Mouse (Mus musculus) lung, postnatal 0 days (tissue): ENCODE measurements at regions not wholly inside any gene's neighbourhood (a gene's known extent, or its start where the extent isn't known, plus 50 kb on each side); places are given as distances from the start of the nearest gene placed in this dataset.
A peak's percentile ranks its signal among the peaks of the same experiment; 100 is the strongest.

Experiments
- ATAC-seq: fragments of 200-750 bp; cut with Nextera tagmentation; 2 replicates; pipeline ENCODE4 v1.8.0; 2017; ENCODE audit warnings: moderate library complexity
- DNase-seq: peaks from one replicate; pipeline ENCODE4 v3.0.0-alpha.2; 2016; ENCODE audit warnings: low spot score
- H3K27ac ChIP-seq: fragments of 300-500 bp; sonication (generic); 2 replicates; pipeline ENCODE4 v1.5.1; 2014; ENCODE audit warnings: antibody characterized with exemption, mild to moderate bottlenecking, low read length, mixed read lengths
- H3K27me3 ChIP-seq: fragments of 300-500 bp; sonication (generic); replicated peaks from 2 replicates; pipeline ENCODE4 v1.6.1; 2014; ENCODE audit warnings: low read length, mixed read lengths; ENCODE audit not compliant: insufficient read depth
- H3K36me3 ChIP-seq: fragments of 300-500 bp; sonication (generic); 2 replicates; pipeline ENCODE4 v1.6.1; 2014; ENCODE audit warnings: low read length, mixed read lengths; ENCODE audit not compliant: insufficient read depth
- H3K4me1 ChIP-seq: fragments of 300-500 bp; sonication (generic); 2 replicates; pipeline ENCODE4 v1.6.1; 2014; ENCODE audit warnings: antibody characterized with exemption, low read depth, low read length, mixed read lengths; ENCODE audit not compliant: insufficient read depth
- H3K4me2 ChIP-seq: fragments of 300-500 bp; sonication (generic); replicated peaks from 2 replicates; pipeline ENCODE4 v1.6.1; 2014; ENCODE audit warnings: low read depth, mild to moderate bottlenecking, low read length, moderate library complexity, mixed read lengths
- H3K4me3 ChIP-seq: fragments of 300-500 bp; sonication (generic); 2 replicates; pipeline ENCODE4 v1.5.1; 2014; ENCODE audit warnings: low read depth, low read length
- H3K9ac ChIP-seq: fragments of 300-500 bp; sonication (generic); replicated peaks from 2 replicates; pipeline ENCODE4 v1.6.1; 2014; ENCODE audit warnings: low read depth, mild to moderate bottlenecking
- H3K9me3 ChIP-seq: fragments of 300-500 bp; sonication (generic); 2 replicates; pipeline ENCODE4 v1.6.1; 2016; ENCODE audit warnings: low read length, mixed read lengths
- CTCF ChIP-seq: IDR thresholded peaks from 2 replicates; pipeline ENCODE4 v1.5.1; 2016; ENCODE audit warnings: antibody characterized with exemption, mild to moderate bottlenecking
- EP300 ChIP-seq: IDR thresholded peaks from 2 replicates; pipeline ENCODE4 v1.6.1; 2016; ENCODE audit warnings: antibody characterized with exemption, mild to moderate bottlenecking, control low read depth
- WGBS: fragments of 180-500 bp; shearing (Covaris S2); extraction: QIAGEN DNeasy Blood & Tissue Kit; methylation state at CpG from one replicate; pipeline ENCODE4 v1.1.7; 2014; 5-methylcytosine and 5-hydroxymethylcytosine counted together

GRCm38 (mm10) chr15:93812011-93812410 lies 216.3 kb upstream of the Prickle1 start:
- ATAC-seq (no peak), DNase-seq (no peak)
- Histone ChIP-seq H3K4me2 (no peak overlapping the region), H3K36me3 (no peaks in the 10 kb centered on the region), H3K9ac (no peak overlapping the region), H3K4me3 (no peak overlapping the region), H3K27me3 (no peaks in the 10 kb centered on the region), H3K4me1 (no peaks in the 10 kb centered on the region), H3K27ac (no peak overlapping the region), H3K9me3 (no peaks in the 10 kb centered on the region)
- WGBS, result 62% methylated on average over 7 of the region's 7 CpGs
- TF ChIP-seq CTCF (no peak), EP300 (no peak)

DNA sequence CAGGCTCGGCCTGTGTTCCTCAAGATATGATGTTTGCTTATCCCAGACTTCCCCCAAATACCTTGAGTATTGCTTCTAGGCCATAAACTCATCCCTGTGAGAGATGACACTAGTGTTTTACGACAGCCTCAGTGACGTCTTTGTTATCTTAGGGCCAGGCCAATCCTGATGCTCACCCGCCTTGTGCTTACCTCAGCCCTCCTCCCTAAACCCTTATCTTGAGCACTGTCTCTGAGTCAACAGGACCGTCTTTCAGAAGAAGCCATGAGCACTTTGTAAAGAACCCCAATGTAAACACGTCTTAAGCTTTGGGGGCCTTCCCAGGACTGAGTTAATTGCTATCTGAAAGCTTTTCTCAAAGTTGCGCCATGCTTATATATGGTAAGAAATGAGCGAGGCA lies 212.3 kb upstream of the Prickle1 start:
- Histone ChIP-seq H3K36me3 (no peaks in the 10 kb centered on the region), H3K9me3 (no peaks in the 10 kb centered on the region), H3K27ac (no peak overlapping the region), H3K27me3 (no peaks in the 10 kb centered on the region), H3K4me3 (no peak overlapping the region), H3K4me2 (no peak overlapping the region), H3K4me1 (no peaks in the 10 kb centered on the region), H3K9ac (no peak overlapping the region)
- TF ChIP-seq CTCF (no peak), EP300 (no peak)
- no peak for DNase-seq
- 54% methylated on average over 8 of the region's 8 CpGs for WGBS
- ATAC-seq, result no peak

- DNase-seq, result no peak
- Histone ChIP-seq H3K4me1 (no peaks in the 10 kb centered on the region), H3K9ac (no peak overlapping the region), H3K4me2 (no peak overlapping the region), H3K27ac (no peak overlapping the region), H3K4me3 (no peak overlapping the region), H3K36me3 (no peaks in the 10 kb centered on the region), H3K27me3 (no peaks in the 10 kb centered on the region), H3K9me3 (no peaks in the 10 kb centered on the region)
- 84% methylated on average over 8 of the region's 8 CpGs for WGBS
- TF ChIP-seq CTCF (no peak), EP300 (no peak)
- ATAC-seq, result no peak
Observed at GRCm38 (mm10) chr15:93807505-93807904, 211.8 kb upstream of the Prickle1 start.

DNA sequence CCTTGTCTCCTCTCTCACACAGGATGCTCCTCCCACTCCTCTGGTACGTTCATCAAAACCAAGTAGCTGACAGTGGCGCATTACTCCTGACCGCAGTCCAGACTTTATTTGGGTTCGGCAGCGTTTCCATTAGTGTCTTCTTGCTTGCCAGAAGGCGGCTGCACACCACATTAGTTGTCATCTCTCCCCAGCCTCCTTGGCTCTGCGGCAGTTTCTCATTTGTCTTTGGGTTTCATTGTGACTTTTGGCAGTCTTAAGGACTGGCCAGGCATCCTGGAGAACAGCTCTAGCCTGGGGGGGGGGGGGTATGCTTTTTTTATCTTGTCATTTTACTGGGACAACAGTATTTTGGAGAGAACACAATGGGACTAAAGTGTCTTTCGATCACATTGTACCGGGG lies 209.0 kb upstream of the Prickle1 start:
- Histone ChIP-seq H3K4me3 (no peak overlapping the region), H3K9me3 (no peaks in the 10 kb centered on the region), H3K4me1 (no peaks in the 10 kb centered on the region), H3K36me3 (no peaks in the 10 kb centered on the region), H3K4me2 (no peak overlapping the region), H3K27me3 (no peaks in the 10 kb centered on the region), H3K9ac (no peak overlapping the region), H3K27ac (no peak overlapping the region)
- DNase-seq, result peak; percentile 36
- WGBS, result 60% methylated on average over 9 of the region's 9 CpGs
- ATAC-seq, result no peak
- no peak for TF ChIP-seq CTCF
- no peak for TF ChIP-seq EP300

DNA sequence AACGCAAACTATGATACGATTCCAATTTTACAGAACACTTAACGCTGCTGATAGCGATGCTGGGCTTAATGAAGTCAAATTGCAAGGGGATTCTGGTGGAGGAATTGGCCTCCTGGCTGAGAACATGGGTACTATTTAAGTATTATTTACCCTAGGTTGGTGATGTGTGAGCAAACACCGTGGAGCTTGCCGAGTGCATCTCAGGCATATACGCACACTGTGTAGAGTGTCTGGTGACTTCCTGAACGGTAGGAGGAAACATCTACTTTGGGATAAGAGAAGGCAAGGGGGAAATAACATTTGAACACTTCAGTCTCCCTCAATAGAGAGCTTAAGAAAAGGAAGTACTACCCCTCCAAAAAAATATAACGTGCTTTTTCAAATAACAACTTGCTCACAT lies 194.8 kb upstream of the Prickle1 start:
- Histone ChIP-seq H3K36me3 (no peaks in the 10 kb centered on the region), H3K4me1 (no peaks in the 10 kb centered on the region), H3K9me3 (no peaks in the 10 kb centered on the region), H3K4me3 (no peak overlapping the region), H3K9ac (no peak overlapping the region), H3K27me3 (no peaks in the 10 kb centered on the region), H3K27ac (no peak overlapping the region), H3K4me2 (peak overlapping the region; percentile 1)
- peak; percentile 3; the same call in 1 of the 2 replicates for TF ChIP-seq CTCF
- TF ChIP-seq EP300, result no peak
- DNase-seq, result peak; percentile 17
- ATAC-seq, result no peak
- WGBS, result 46% methylated on average over 9 of the region's 9 CpGs

- Histone ChIP-seq H3K27ac (no peak overlapping the region), H3K9me3 (no peaks in the 10 kb centered on the region), H3K4me3 (no peak overlapping the region), H3K27me3 (no peaks in the 10 kb centered on the region), H3K4me2 (no peak overlapping the region), H3K4me1 (no peaks in the 10 kb centered on the region), H3K36me3 (no peaks in the 10 kb centered on the region), H3K9ac (no peak overlapping the region)
- ATAC-seq (no peak), DNase-seq (no peak)
- TF ChIP-seq EP300 (no peak), CTCF (no peak)
- 71% methylated on average over 3 of the region's 3 CpGs for WGBS
Observed at GRCm38 (mm10) chr15:93789762-93790161, 194.1 kb upstream of the Prickle1 start.

DNA sequence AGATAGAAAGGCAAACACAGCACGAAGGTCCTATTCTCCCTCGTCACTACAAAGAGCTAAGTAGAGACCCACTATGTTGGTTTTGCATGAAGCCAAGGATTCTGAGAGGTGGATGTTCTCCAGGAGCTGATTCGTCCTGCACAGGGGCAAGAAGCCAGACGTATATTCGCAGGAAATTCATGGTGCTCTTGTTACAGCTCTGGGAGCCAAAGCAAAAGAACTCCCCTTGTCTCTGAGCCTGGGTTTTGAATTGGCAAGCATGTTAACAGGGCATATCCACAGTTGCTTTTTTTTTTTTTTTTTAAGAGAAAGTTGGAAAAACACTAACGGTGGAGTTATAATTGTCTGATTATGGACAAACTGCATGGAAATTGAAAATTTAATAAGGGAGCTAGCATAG lies 191.7 kb upstream of the Prickle1 start:
- Histone ChIP-seq H3K27me3 (no peaks in the 10 kb centered on the region), H3K27ac (no peak overlapping the region), H3K36me3 (no peaks in the 10 kb centered on the region), H3K4me1 (no peaks in the 10 kb centered on the region), H3K4me2 (no peak overlapping the region), H3K9me3 (no peaks in the 10 kb centered on the region), H3K9ac (no peak overlapping the region), H3K4me3 (no peak overlapping the region)
- WGBS, result 88% methylated on average over 6 of the region's 6 CpGs
- ATAC-seq (no peak), DNase-seq (no peak)
- no peak for TF ChIP-seq EP300
- no peak for TF ChIP-seq CTCF
